Mouse (Mus musculus): Measurements from ENCODE around the gene Slc5a5.
A peak's percentile ranks its signal among the peaks of the same experiment; 100 is the strongest.

Gene Slc5a5

DNA sequence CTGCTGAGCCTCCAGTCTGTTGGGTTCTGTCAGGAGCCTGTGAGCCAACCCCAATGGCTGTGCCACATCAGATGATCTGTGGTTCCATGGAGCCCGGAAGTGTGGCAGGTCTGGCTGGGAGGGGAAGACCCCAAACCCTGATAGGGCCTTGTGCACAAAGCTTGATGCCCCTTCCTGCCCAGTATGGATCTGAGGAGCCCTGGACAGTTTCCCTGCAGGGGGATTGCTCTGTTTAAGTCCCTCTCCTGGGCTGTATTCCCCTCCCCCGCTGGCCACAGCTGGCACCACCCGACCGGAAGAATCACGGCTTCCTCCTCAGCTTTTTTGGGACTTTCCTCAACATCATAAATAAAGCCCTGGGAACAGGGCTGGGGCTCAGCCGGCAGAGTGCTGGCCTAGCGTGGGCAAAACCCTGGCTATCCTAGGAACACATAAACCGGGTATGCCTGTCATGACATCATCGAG lies 59.5 kb downstream of the Slc5a5 start:
- peak; percentile 72 for DNase-seq (ENCODE audit: low read depth)

Measured in naive thymus-derived CD4-positive, alpha-beta T cell, adult 2 months (primary cell).